Mouse (Mus musculus) brain, embryonic 18.5 days (tissue): ENCODE measurements around the gene Dcaf10.
"Not testable (repeated sequence)": the region's sequence is repeated elsewhere in the genome, so short reads cannot be mapped to it uniquely, and the experiment has no call there.

Experiments
- DNase-seq: peaks from one replicate; pipeline ENCODE4 v3.0.0-alpha.2; 2012; ENCODE audit warnings: low read depth, low spot score

Dcaf10 gene

GRCm38 (mm10) chr4:45393658-45394057 lies 51.8 kb downstream of the Dcaf10 start:
- no peak for DNase-seq

- DNase-seq, result not testable (repeated sequence)
These were observed 54.3 kb downstream of the Dcaf10 start for GRCm38 (mm10) chr4:45396211-45396610.

- DNase-seq, result not testable (repeated sequence)
These were observed 56.4 kb downstream of the Dcaf10 start for GRCm38 (mm10) chr4:45398315-45398714.

GRCm38 (mm10) chr4:45399421-45400210 lies 57.7 kb downstream of the Dcaf10 start:
- no peak for DNase-seq

- DNase-seq, result no peak
These were observed 60.4 kb downstream of the Dcaf10 start for GRCm38 (mm10) chr4:45402281-45402680.

- DNase-seq, result no peak
These were observed 61.1 kb downstream of the Dcaf10 start for GRCm38 (mm10) chr4:45402878-45403498.

GRCm38 (mm10) chr4:45403499-45403878 lies 61.6 kb downstream of the Dcaf10 start:
- DNase-seq, result no peak

- no peak for DNase-seq
These were observed 62.2 kb downstream of the Dcaf10 start for GRCm38 (mm10) chr4:45404086-45404485.

GRCm38 (mm10) chr4:45405315-45405714 lies 63.4 kb downstream of the Dcaf10 start:
- DNase-seq, result no peak

- DNase-seq, result no peak
These were observed 64.5 kb downstream of the Dcaf10 start for GRCm38 (mm10) chr4:45406397-45406796.

GRCm38 (mm10) chr4:45407001-45407702 lies 65.3 kb downstream of the Dcaf10 start:
- DNase-seq, result no peak

GRCm38 (mm10) chr4:45407703-45408334 lies 65.9 kb downstream of the Dcaf10 start:
- no peak for DNase-seq

GRCm38 (mm10) chr4:45408427-45409132 lies 66.7 kb downstream of the Dcaf10 start, which contains the start of gene Slc25a51:
Gene Slc25a51 (minus strand): TSS chr4:45408766.
- peak; percentile 89 for DNase-seq

GRCm38 (mm10) chr4:45409270-45409669 lies 67.4 kb downstream of the Dcaf10 start:
- no peak for DNase-seq

GRCm38 (mm10) chr4:45411181-45411790 lies 69.4 kb downstream of the Dcaf10 start:
- DNase-seq, result no peak

- no peak for DNase-seq
These were observed 70.7 kb downstream of the Dcaf10 start for GRCm38 (mm10) chr4:45412433-45413192.

- no peak for DNase-seq
These were observed 71.9 kb downstream of the Dcaf10 start for GRCm38 (mm10) chr4:45413674-45414338.

GRCm38 (mm10) chr4:45416314-45416713 lies 74.4 kb downstream of the Dcaf10 start:
- DNase-seq, result no peak

- no peak for DNase-seq
These were observed 76.5 kb downstream of the Dcaf10 start for GRCm38 (mm10) chr4:45418229-45418950.
